Mouse (Mus musculus): ENCODE results near the gene Tmem86a.

DNA sequence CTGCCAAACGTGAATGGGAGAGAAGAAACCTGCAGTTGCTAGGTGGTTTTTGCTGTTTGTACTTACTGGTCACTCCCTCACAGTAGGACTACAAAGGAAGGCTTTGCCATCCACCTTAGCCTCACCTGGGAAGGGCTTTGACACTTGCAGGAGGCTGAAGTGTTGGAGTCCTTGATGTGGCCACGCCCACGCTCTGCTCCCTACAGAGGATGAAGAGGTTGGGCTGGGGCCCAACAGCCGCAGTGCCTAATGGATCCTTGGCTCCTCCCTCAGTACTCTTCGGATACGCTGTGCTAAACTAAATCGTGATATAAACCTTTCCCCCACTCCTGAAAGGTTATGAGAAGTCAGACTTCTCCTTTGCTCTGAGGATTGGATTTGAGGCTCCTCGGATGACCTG, 29.4 kb upstream of the Tmem86a start:
- TF ChIP-seq CTCF (IDR thresholded peaks at IDR 0.05; ENCODE audit: control insufficient read depth, insufficient read depth, low read length) (no peak), POLR2A (IDR thresholded peaks at IDR 0.05; ENCODE audit: borderline replicate concordance, control insufficient read depth, low read depth, low read length) (no peak)

All from bone marrow, adult 2 months (tissue).